Mouse (Mus musculus) neural tube, embryonic 11.5 days (tissue): ENCODE data around the gene Opcml. TPM values are rescaled to one million over a fixed set of nuclear protein-coding genes. Genes with fewer than 3 reads are reported as not detected.

ENCODE experiments used
- ATAC-seq: fragments of 200-750 bp; cut with Nextera tagmentation; 2 replicates; pipeline ENCODE4 v1.8.0; 2017; ENCODE audit warnings: moderate number of reproducible peaks, mild to moderate bottlenecking, moderate TSS enrichment, moderate library complexity; ENCODE audit not compliant: insufficient read depth, low FRiP score, low TSS enrichment
- DNase-seq: peaks from one replicate; pipeline ENCODE4 v3.0.0-alpha.2; 2015; ENCODE audit warnings: low spot score
- H3K27ac ChIP-seq: fragments of 300-500 bp; sonication (generic); 2 replicates; pipeline ENCODE4 v1.5.1; 2014; ENCODE audit warnings: low read depth, mild to moderate bottlenecking, low read length
- H3K27me3 ChIP-seq: fragments of 300-500 bp; sonication (generic); 2 replicates; pipeline ENCODE4 v1.6.1; 2014; ENCODE audit warnings: mild to moderate bottlenecking, low read length, mixed read lengths; ENCODE audit not compliant: control insufficient read depth, insufficient read depth
- H3K36me3 ChIP-seq: fragments of 300-500 bp; sonication (generic); 2 replicates; pipeline ENCODE4 v1.6.1; 2014; ENCODE audit warnings: mild to moderate bottlenecking, low read length, moderate library complexity, mixed read lengths; ENCODE audit not compliant: control insufficient read depth, insufficient read depth
- H3K4me1 ChIP-seq: fragments of 300-500 bp; sonication (generic); 2 replicates; pipeline ENCODE4 v1.6.1; 2014; ENCODE audit warnings: low read length, mixed read lengths; ENCODE audit not compliant: control insufficient read depth, insufficient read depth
- H3K4me2 ChIP-seq: fragments of 300-500 bp; sonication (generic); 2 replicates; pipeline ENCODE4 v1.6.1; 2014; ENCODE audit warnings: low read depth, mild to moderate bottlenecking, moderate library complexity
- H3K4me3 ChIP-seq: fragments of 300-500 bp; sonication (generic); 2 replicates; pipeline ENCODE4 v1.5.1; 2014; ENCODE audit warnings: low read depth, low read length
- H3K9ac ChIP-seq: fragments of 300-500 bp; sonication (generic); 2 replicates; pipeline ENCODE4 v1.6.1; 2014; ENCODE audit warnings: mild to moderate bottlenecking, low read length
- H3K9me3 ChIP-seq: fragments of 300-500 bp; sonication (generic); 2 replicates; pipeline ENCODE4 v1.6.1; 2016; ENCODE audit warnings: low read length; ENCODE audit not compliant: control insufficient read depth
- whole genome bisulfite sequencing: fragments of 180-500 bp; shearing (Covaris S2); extraction: QIAGEN DNeasy Blood & Tissue Kit; methylation state at CpG from one replicate; pipeline ENCODE4 v1.1.7; 2014; 5-methylcytosine and 5-hydroxymethylcytosine counted together
- polyA plus RNA-seq: library from polyadenylated mRNA; unstranded; fragments of >200 nt; fragmentation: Nextera tagmentation; extraction: Ambion mirVana; gene quantifications from 2 replicates; pipeline ENCODE4 v1.2.1, GENCODE M21; 2014

Gene Opcml
- polyA plus RNA-seq, 1 experiment from 2014 or later: 3.6 TPM

GRCm38 (mm10) chr9:28453062-28453461 is 662.5 kb downstream of the Opcml start:
- H3K27me3 ChIP-seq: no peaks in the 10 kb centered on the region
- no peaks in the 10 kb centered on the region for H3K9me3 ChIP-seq
- ATAC-seq: no peak
- no peak overlapping the region for H3K27ac ChIP-seq
- H3K4me3 ChIP-seq: no peak overlapping the region
- no peaks in the 10 kb centered on the region for H3K4me1 ChIP-seq
- no peak for DNase-seq
- no peak overlapping the region for H3K9ac ChIP-seq
- no peak overlapping the region for H3K4me2 ChIP-seq
- no peaks in the 10 kb centered on the region for H3K36me3 ChIP-seq
- 83% methylated on average over 2 of the region's 2 CpGs for WGBS

- Histone ChIP-seq H3K9me3 (no peaks in the 10 kb centered on the region), H3K27ac (no peak overlapping the region), H3K27me3 (no peaks in the 10 kb centered on the region), H3K36me3 (no peaks in the 10 kb centered on the region), H3K9ac (no peak overlapping the region), H3K4me3 (no peak overlapping the region), H3K4me2 (no peak overlapping the region), H3K4me1 (no peaks in the 10 kb centered on the region)
- 83% methylated on average over 7 of the region's 7 CpGs for WGBS
- DNase-seq: no peak
- ATAC-seq: no peak
These were observed 667.6 kb downstream of the Opcml start for GRCm38 (mm10) chr9:28457982-28458770.

GRCm38 (mm10) chr9:28463622-28464021 is 673.0 kb downstream of the Opcml start:
- H3K4me3 ChIP-seq: no peak overlapping the region
- H3K9ac ChIP-seq: no peak overlapping the region
- DNase-seq (no peak), ATAC-seq (no peak)
- no peaks in the 10 kb centered on the region for H3K27me3 ChIP-seq
- H3K9me3 ChIP-seq: no peaks in the 10 kb centered on the region
- H3K4me1 ChIP-seq: no peaks in the 10 kb centered on the region
- H3K4me2 ChIP-seq: no peak overlapping the region
- H3K27ac ChIP-seq: no peak overlapping the region
- H3K36me3 ChIP-seq: no peaks in the 10 kb centered on the region
- WGBS: 77% methylated on average over 6 of the region's 6 CpGs

- H3K9ac ChIP-seq: no peak overlapping the region
- H3K36me3 ChIP-seq: no peaks in the 10 kb centered on the region
- no peak for DNase-seq
- H3K9me3 ChIP-seq: no peaks in the 10 kb centered on the region
- no peak overlapping the region for H3K4me2 ChIP-seq
- no peak overlapping the region for H3K27ac ChIP-seq
- ATAC-seq: no peak
- H3K27me3 ChIP-seq: no peaks in the 10 kb centered on the region
- WGBS: 89% methylated on average over 6 of the region's 6 CpGs
- H3K4me3 ChIP-seq: no peak overlapping the region
- no peaks in the 10 kb centered on the region for H3K4me1 ChIP-seq
These were observed 678.8 kb downstream of the Opcml start for GRCm38 (mm10) chr9:28469419-28469818.

- no peaks in the 10 kb centered on the region for H3K27me3 ChIP-seq
- WGBS: 56% methylated on average over 4 of the region's 4 CpGs
These were observed 680.9 kb downstream of the Opcml start for GRCm38 (mm10) chr9:28471501-28471900.

GRCm38 (mm10) chr9:28474586-28474985 is 684.0 kb downstream of the Opcml start:
- no peak overlapping the region for H3K9ac ChIP-seq
- H3K27ac ChIP-seq: no peak overlapping the region
- DNase-seq: no peak
- no peak overlapping the region for H3K4me3 ChIP-seq
- H3K9me3 ChIP-seq: no peaks in the 10 kb centered on the region
- no peak for ATAC-seq
- no peaks in the 10 kb centered on the region for H3K27me3 ChIP-seq
- no peak overlapping the region for H3K4me2 ChIP-seq
- H3K4me1 ChIP-seq: no peaks in the 10 kb centered on the region
- no peaks in the 10 kb centered on the region for H3K36me3 ChIP-seq
- 90% methylated on average over 6 of the region's 6 CpGs for WGBS

More at GRCm38 (mm10) chr9:28471501-28471900, 680.9 kb downstream of the Opcml start:
- Histone ChIP-seq H3K9ac (no peak overlapping the region), H3K27ac (no peak overlapping the region), H3K4me3 (no peak overlapping the region), H3K4me1 (no peaks in the 10 kb centered on the region), H3K9me3 (no peaks in the 10 kb centered on the region), H3K36me3 (no peaks in the 10 kb centered on the region), H3K4me2 (no peak overlapping the region)
- DNase-seq: no peak
- no peak for ATAC-seq

- Histone ChIP-seq H3K4me3 (no peak overlapping the region), H3K9me3 (no peaks in the 10 kb centered on the region), H3K4me1 (no peaks in the 10 kb centered on the region), H3K27me3 (no peaks in the 10 kb centered on the region), H3K9ac (no peak overlapping the region), H3K36me3 (no peaks in the 10 kb centered on the region), H3K27ac (no peak overlapping the region), H3K4me2 (no peak overlapping the region)
- WGBS: 86% methylated on average over 4 of the region's 4 CpGs
- DNase-seq: no peak
- no peak for ATAC-seq
These were observed 690.7 kb downstream of the Opcml start for GRCm38 (mm10) chr9:28481261-28481660.

GRCm38 (mm10) chr9:28488499-28488898 is 697.9 kb downstream of the Opcml start:
- Histone ChIP-seq H3K9me3 (no peaks in the 10 kb centered on the region), H3K4me3 (no peak overlapping the region), H3K27ac (no peak overlapping the region), H3K27me3 (no peaks in the 10 kb centered on the region), H3K9ac (no peak overlapping the region), H3K4me2 (no peak overlapping the region), H3K4me1 (no peaks in the 10 kb centered on the region), H3K36me3 (no peaks in the 10 kb centered on the region)
- ATAC-seq: no peak
- DNase-seq: no peak
- 84% methylated on average over 2 of the region's 2 CpGs for WGBS

- no peaks in the 10 kb centered on the region for H3K27me3 ChIP-seq
- no peak for ATAC-seq
- no peak overlapping the region for H3K27ac ChIP-seq
- no peak overlapping the region for H3K4me2 ChIP-seq
- H3K4me1 ChIP-seq: no peaks in the 10 kb centered on the region
- no peaks in the 10 kb centered on the region for H3K9me3 ChIP-seq
- no peak overlapping the region for H3K9ac ChIP-seq
- DNase-seq: no peak
- no peak overlapping the region for H3K4me3 ChIP-seq
- WGBS: 76% methylated on average over 4 of the region's 4 CpGs
- H3K36me3 ChIP-seq: no peaks in the 10 kb centered on the region
These were observed 699.3 kb downstream of the Opcml start for GRCm38 (mm10) chr9:28489828-28490227.
